Mouse (Mus musculus): ENCODE data around the gene Plin5.

DNA sequence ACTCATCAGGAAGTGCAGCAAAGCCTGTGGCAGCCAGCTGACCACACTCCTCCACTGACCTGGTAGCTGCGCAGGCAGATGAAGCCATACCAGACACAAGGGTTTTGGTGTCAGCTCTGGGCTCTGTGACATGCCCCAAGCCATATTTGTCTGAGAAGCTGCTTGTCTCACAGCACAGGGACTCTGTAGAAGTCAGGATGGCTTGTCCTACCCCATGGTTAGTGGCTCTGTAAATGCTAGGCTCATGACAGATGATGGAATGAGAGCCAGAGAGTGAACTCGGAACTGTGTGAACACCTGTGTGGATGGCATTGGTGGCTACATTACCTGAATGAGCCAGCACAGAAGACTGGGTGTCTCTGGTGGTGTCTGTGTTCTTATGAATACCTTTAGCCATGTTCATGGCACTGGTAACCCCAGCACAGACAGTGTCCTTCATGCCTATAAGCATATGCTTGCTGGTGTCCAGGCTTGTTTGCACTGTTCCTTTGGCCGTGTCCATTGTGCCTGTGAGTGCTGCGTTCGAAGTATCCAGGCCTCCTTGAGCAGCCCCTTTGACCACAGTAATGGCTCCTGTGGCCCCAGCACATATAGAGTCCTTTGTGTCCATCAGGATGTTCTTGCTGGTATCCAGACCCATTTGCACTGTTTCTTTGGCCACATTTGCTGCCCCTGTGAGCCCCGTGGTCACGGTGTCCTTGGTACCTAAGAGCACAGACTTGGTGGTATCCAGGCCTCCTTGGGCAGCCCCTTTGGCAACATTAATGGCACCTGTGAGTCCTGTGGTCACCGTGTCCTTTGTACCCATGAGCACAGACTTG is 13.7 kb downstream of the Plin5 start:
- TF ChIP-seq CTCF (IDR thresholded peaks at IDR 0.05; ENCODE audit: borderline replicate concordance, insufficient read depth, low read length) (no peak), POLR2A (IDR thresholded peaks at IDR 0.05; ENCODE audit: low read depth, low read length) (no peak)

All from embryonic fibroblast, embryonic 13.5 days (primary cell).